Mouse (Mus musculus): ENCODE results near the gene Scimp. TPM values are rescaled to one million over a fixed set of nuclear protein-coding genes. Genes with fewer than 3 reads are reported as not detected.

Scimp gene
- total and polyA plus RNA-seq, 3 experiments, result 0.21 to 0.79 (median 0.30) TPM

DNA sequence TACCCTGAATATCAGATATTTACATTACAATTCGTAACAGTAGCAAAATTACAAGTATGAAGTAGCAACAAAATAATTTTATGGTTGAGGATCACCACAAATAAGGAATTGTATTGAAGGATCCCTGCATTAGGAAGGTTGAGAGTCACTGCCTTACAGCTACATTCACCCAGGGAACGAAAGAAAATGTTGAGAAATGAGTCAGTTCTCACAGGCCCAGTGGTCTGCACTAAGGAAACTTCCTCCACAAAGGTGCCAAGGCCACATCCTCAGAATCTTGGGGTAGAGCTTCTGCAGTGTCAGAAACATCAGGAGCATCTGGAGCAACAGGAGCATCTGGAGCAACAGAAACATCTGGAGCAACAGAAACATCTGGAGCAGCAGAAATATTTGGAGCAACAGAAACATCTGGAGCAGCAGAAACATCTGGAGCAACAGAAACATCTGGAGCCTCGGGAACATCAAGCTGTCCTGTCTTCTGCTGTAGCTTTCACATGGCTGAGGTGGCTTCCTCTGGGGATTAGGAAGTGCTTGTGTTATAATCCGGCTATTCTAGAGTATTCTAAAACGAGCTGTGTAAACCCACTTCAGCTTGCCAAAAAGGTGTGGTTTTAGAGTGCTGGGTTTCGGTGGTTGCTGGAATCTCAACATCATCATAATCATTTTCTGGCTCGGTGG is 21.4 kb downstream of the Scimp start:
- dilution Hi-C loops (cut with MboI; ENCODE audit: extremely low pct_ligation_motif_present, extremely low pct_unique_long_range_greater_than_20kb, low sequenced_read_pairs) (no loop called here), in situ Hi-C loops (cut with MboI; ENCODE audit: low pct_ligation_motif_present, low pct_unique_long_range_greater_than_20kb, low sequenced_read_pairs) (no loop called here)
- no peak for DNase-seq (ENCODE audit: extremely low read depth)
- Histone ChIP-seq H3K4me2 (ENCODE audit: insufficient read depth, low read depth, poor library complexity, severe bottlenecking) (no peak overlapping the region), H3K79me2 (replicated peaks; ENCODE audit: control insufficient read depth, extremely low read depth, insufficient read depth, poor library complexity, severe bottlenecking) (peaks cover 3% of the 10 kb centered on the region; the same call in 1 of the 2 replicates), H3K27me3 (replicated peaks) (no peaks in the 10 kb centered on the region), H3K27ac (ENCODE audit: insufficient read depth, low read depth) (no peak overlapping the region), H3K9me3 (replicated peaks; ENCODE audit: low read length) (no peaks in the 10 kb centered on the region), H3K9ac (ENCODE audit: insufficient read depth, low read depth) (no peak overlapping the region), H3K4me1 (ENCODE audit: control insufficient read depth in 1 of 2, insufficient read depth in 2 of 2) (peaks cover 38 to 61% of the 10 kb centered on the region in 2 experiments), H3K4me3 (replicated peaks in 1 of 3; ENCODE audit: low read depth in 2 of 3, low read length in 2 of 3, poor library complexity in 1 of 3) (no peak overlapping the region), H3K36me3 (replicated peaks in 1 of 2; ENCODE audit: control insufficient read depth in 1 of 2, insufficient read depth in 1 of 2, low read length in 1 of 2) (peaks cover 0 to 16% of the 10 kb centered on the region in 2 experiments)
- 0 out of 2 replicates have a peak, but pooled peaks have one; percentile 15 for TF ChIP-seq JUN (IDR thresholded peaks at IDR 0.05; ENCODE audit: insufficient read depth, low read depth, low read length)
- no peak for TF ChIP-seq MXI1 (IDR thresholded peaks at IDR 0.05; ENCODE audit: low read depth, low read length)
- peak; percentile 19; the same call in 1 of the 2 replicates for TF ChIP-seq EP300 (IDR thresholded peaks at IDR 0.05; ENCODE audit: low read length)
- TF ChIP-seq KAT2A (IDR thresholded peaks at IDR 0.05; ENCODE audit: insufficient replicate concordance, low read length), result no peak
- peak; percentile 67 for TF ChIP-seq IRF4 (IDR thresholded peaks at IDR 0.05; ENCODE audit: low read depth, low read length)

DNA sequence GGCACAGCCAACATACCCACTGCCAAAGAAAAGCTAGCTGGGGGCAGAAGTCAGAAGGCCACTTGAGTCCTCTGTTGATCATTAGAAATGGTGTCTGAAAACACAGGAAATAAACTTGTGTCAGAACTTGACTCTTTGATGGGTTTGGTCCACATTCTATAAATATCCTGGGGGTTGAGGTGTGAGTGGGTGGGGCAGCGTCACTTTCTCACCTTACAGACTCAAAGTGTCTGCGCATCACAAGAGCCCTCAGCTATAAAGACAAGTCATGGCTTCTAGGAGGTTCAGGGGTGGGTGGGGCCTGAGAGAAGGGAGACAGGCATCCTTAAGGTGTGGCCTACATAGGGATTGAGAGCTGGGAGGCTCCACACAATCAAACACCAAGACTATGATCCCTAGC is 22.0 kb downstream of the Scimp start:
- Histone ChIP-seq H3K9me3 (replicated peaks; ENCODE audit: low read length) (peaks cover 3% of the 10 kb centered on the region), H3K4me1 (ENCODE audit: control insufficient read depth in 1 of 2, insufficient read depth in 2 of 2) (peaks cover 41 to 63% of the 10 kb centered on the region in 2 experiments), H3K27me3 (replicated peaks) (no peaks in the 10 kb centered on the region), H3K36me3 (replicated peaks in 1 of 2; ENCODE audit: control insufficient read depth in 1 of 2, insufficient read depth in 1 of 2, low read length in 1 of 2) (peaks cover 0 to 22% of the 10 kb centered on the region in 2 experiments), H3K9ac (ENCODE audit: insufficient read depth, low read depth) (no peak overlapping the region), H3K4me3 (replicated peaks in 1 of 3; ENCODE audit: low read depth in 2 of 3, low read length in 2 of 3, poor library complexity in 1 of 3) (no peak overlapping the region), H3K27ac (ENCODE audit: insufficient read depth, low read depth) (no peak overlapping the region), H3K79me2 (replicated peaks; ENCODE audit: control insufficient read depth, extremely low read depth, insufficient read depth, poor library complexity, severe bottlenecking) (peaks cover 3% of the 10 kb centered on the region; the same call in 1 of the 2 replicates), H3K4me2 (ENCODE audit: insufficient read depth, low read depth, poor library complexity, severe bottlenecking) (no peak overlapping the region)
- no peak for DNase-seq (ENCODE audit: extremely low read depth)
- in situ Hi-C loops (cut with MboI; ENCODE audit: low pct_ligation_motif_present, low pct_unique_long_range_greater_than_20kb, low sequenced_read_pairs) (no loop called here), dilution Hi-C loops (cut with MboI; ENCODE audit: extremely low pct_ligation_motif_present, extremely low pct_unique_long_range_greater_than_20kb, low sequenced_read_pairs) (no loop called here)
- TF ChIP-seq TCF12 (IDR thresholded peaks at IDR 0.05; ENCODE audit: low read depth, low read length) (no peak), CHD1 (IDR thresholded peaks at IDR 0.05; ENCODE audit: low read depth, low read length) (no peak), POLR2A (IDR thresholded peaks at IDR 0.05; ENCODE audit: low read depth, low read length) (no peak), E2F4 (IDR thresholded peaks at IDR 0.05; ENCODE audit: insufficient replicate concordance, low read depth, low read length) (no peak), RAD21 (IDR thresholded peaks at IDR 0.05; ENCODE audit: low read depth, low read length) (no peak), BHLHE40 (IDR thresholded peaks at IDR 0.05; ENCODE audit: low read depth, low read length) (0 out of 2 replicates have a peak, but pooled peaks have one; percentile 2), ZC3H11A (IDR thresholded peaks at IDR 0.05; ENCODE audit: low read depth, low read length) (no peak), HCFC1 (IDR thresholded peaks at IDR 0.05; ENCODE audit: low read depth, low read length) (no peak), JUND (conservative IDR thresholded peaks at IDR 0.05; ENCODE audit: low read depth, low read length) (no peak)
